Mouse (Mus musculus) layer of hippocampus, adult 2 months (tissue): Measurements from ENCODE around the gene Nav2. TPM values are rescaled to one million over a fixed set of nuclear protein-coding genes. Genes with fewer than 3 reads are reported as not detected.

Experiments
- DNase-seq, 2 experiments: peaks; one replicate each; pipeline ENCODE4 v3.0.0; 2022; ENCODE audit warnings: low spot score in 2 of 2
- H3K27ac ChIP-seq: fragments of 200-600 bp; 2 replicates; pipeline ENCODE4 v1.8.1; 2022
- H3K4me3 ChIP-seq: fragments of 200-600 bp; 2 replicates; pipeline ENCODE4 v1.8.1; 2022; ENCODE audit warnings: mild to moderate bottlenecking
- CTCF ChIP-seq: fragments of 200-600 bp; conservative IDR thresholded peaks from 2 replicates; pipeline ENCODE4 v1.8.1; 2022; ENCODE audit warnings: antibody characterized with exemption, mild to moderate bottlenecking, moderate library complexity
- total RNA-seq, 2 experiments: library from RNA; stranded (reverse); gene quantifications; 2 replicates each; pipeline ENCODE4 v1.2.3; 2021

The Nav2 gene
- total RNA-seq, 2 experiments from 2014 or later: 84.8 to 106 TPM

GRCm38 (mm10) chr7:49120935-49121691, 212.6 kb downstream of the Nav2 start:
- peak; percentile 88 to 96 for DNase-seq
- H3K4me3 ChIP-seq: peak overlapping the region; percentile 49
- TF ChIP-seq CTCF: peak; percentile 95
- no peak overlapping the region for H3K27ac ChIP-seq

GRCm38 (mm10) chr7:49122498-49122897, 214.0 kb downstream of the Nav2 start:
- peak; percentile 65 for TF ChIP-seq CTCF
- H3K27ac ChIP-seq: no peak overlapping the region
- no peak for DNase-seq
- H3K4me3 ChIP-seq: no peak overlapping the region

- TF ChIP-seq CTCF: peak; percentile 89
- peak in 1 of 2 experiments; percentile 54 for DNase-seq
- H3K4me3 ChIP-seq: no peak overlapping the region
- H3K27ac ChIP-seq: no peak overlapping the region
Measured at GRCm38 (mm10) chr7:49125545-49125944, 217.0 kb downstream of the Nav2 start.

- TF ChIP-seq CTCF: no peak
Measured at GRCm38 (mm10) chr7:49128224-49128623, 219.7 kb downstream of the Nav2 start.

GRCm38 (mm10) chr7:49132851-49133351, 224.4 kb downstream of the Nav2 start:
- H3K4me3 ChIP-seq: peak overlapping the region; percentile 40
- H3K27ac ChIP-seq: peak overlapping the region; percentile 81
- peak; percentile 99 for TF ChIP-seq CTCF
- peak; percentile 89 to 95 for DNase-seq

More at GRCm38 (mm10) chr7:49128224-49128623, 219.7 kb downstream of the Nav2 start:
- H3K27ac ChIP-seq: no peak overlapping the region
- H3K4me3 ChIP-seq: no peak overlapping the region
- no peak for DNase-seq

GRCm38 (mm10) chr7:49134396-49134795, 225.9 kb downstream of the Nav2 start:
- H3K27ac ChIP-seq: no peak overlapping the region
- DNase-seq: no peak
- H3K4me3 ChIP-seq: no peak overlapping the region
- no peak for TF ChIP-seq CTCF

GRCm38 (mm10) chr7:49139762-49140161, 231.2 kb downstream of the Nav2 start:
- no peak for TF ChIP-seq CTCF
- Histone ChIP-seq H3K27ac (no peak overlapping the region), H3K4me3 (no peak overlapping the region)
- no peak for DNase-seq

- H3K4me3 ChIP-seq: no peak overlapping the region
- no peak overlapping the region for H3K27ac ChIP-seq
- no peak for TF ChIP-seq CTCF
- no peak for DNase-seq
Measured at GRCm38 (mm10) chr7:49143966-49144365, 235.4 kb downstream of the Nav2 start.

GRCm38 (mm10) chr7:49145749-49146670, 237.5 kb downstream of the Nav2 start:
- TF ChIP-seq CTCF: no peak
- Histone ChIP-seq H3K4me3 (no peak overlapping the region; the same call in 1 of the 2 replicates), H3K27ac (peak overlapping the region; percentile 86)
- DNase-seq: peak; percentile 55 to 76

- H3K27ac ChIP-seq: peak overlapping the region; percentile 91
- DNase-seq: peak; percentile 44 to 66
- H3K4me3 ChIP-seq: no peak overlapping the region
- TF ChIP-seq CTCF: no peak
Measured at GRCm38 (mm10) chr7:49152297-49152696, 243.8 kb downstream of the Nav2 start.

- DNase-seq: no peak
- TF ChIP-seq CTCF: no peak
- H3K27ac ChIP-seq: peak overlapping the region; percentile 91
- H3K4me3 ChIP-seq: no peak overlapping the region
Measured at GRCm38 (mm10) chr7:49152713-49153112, 244.2 kb downstream of the Nav2 start.

- DNase-seq: no peak
- Histone ChIP-seq H3K27ac (no peak overlapping the region), H3K4me3 (no peak overlapping the region)
- no peak for TF ChIP-seq CTCF
Measured at GRCm38 (mm10) chr7:49158641-49159381, 250.3 kb downstream of the Nav2 start.
